Mouse (Mus musculus): ENCODE measurements around the gene Alk.

Gene Alk

GRCm38 (mm10) chr17:72265171-72266022 lies 339.0 kb downstream of the Alk start:
- no peak for DNase-seq (ENCODE audit: low spot score)

GRCm38 (mm10) chr17:72253411-72253810 lies 351.0 kb downstream of the Alk start:
- no peak for DNase-seq (ENCODE audit: low spot score)

- no peak for DNase-seq (ENCODE audit: low spot score)
These were observed 352.9 kb downstream of the Alk start for GRCm38 (mm10) chr17:72251554-72251953.

GRCm38 (mm10) chr17:72250482-72251405 lies 353.7 kb downstream of the Alk start:
- no peak for DNase-seq (ENCODE audit: low spot score)

- no peak for DNase-seq (ENCODE audit: low spot score)
These were observed 362.4 kb downstream of the Alk start for GRCm38 (mm10) chr17:72242036-72242435.

GRCm38 (mm10) chr17:72237315-72237714 lies 367.1 kb downstream of the Alk start:
- DNase-seq (ENCODE audit: low spot score) = no peak

GRCm38 (mm10) chr17:72230891-72231290 lies 373.5 kb downstream of the Alk start:
- no peak for DNase-seq (ENCODE audit: low spot score)

- no peak for DNase-seq (ENCODE audit: low spot score)
These were observed 385.6 kb downstream of the Alk start for GRCm38 (mm10) chr17:72218816-72219215.

GRCm38 (mm10) chr17:72197576-72197975 lies 406.9 kb downstream of the Alk start:
- DNase-seq (ENCODE audit: low spot score) = no peak

- DNase-seq (ENCODE audit: low spot score) = no peak
These were observed 409.3 kb downstream of the Alk start for GRCm38 (mm10) chr17:72194976-72195650.

GRCm38 (mm10) chr17:72190536-72190935 lies 413.9 kb downstream of the Alk start:
- DNase-seq (ENCODE audit: low spot score) = no peak

- no peak for DNase-seq (ENCODE audit: low spot score)
These were observed 417.4 kb downstream of the Alk start for GRCm38 (mm10) chr17:72187026-72187425.

- no peak for DNase-seq (ENCODE audit: low spot score)
These were observed 422.0 kb downstream of the Alk start for GRCm38 (mm10) chr17:72182414-72182813.

- DNase-seq (ENCODE audit: low spot score) = no peak
These were observed 424.2 kb downstream of the Alk start for GRCm38 (mm10) chr17:72180200-72180599.

GRCm38 (mm10) chr17:72179722-72180140 lies 424.7 kb downstream of the Alk start:
- DNase-seq (ENCODE audit: low spot score) = no peak

- no peak for DNase-seq (ENCODE audit: low spot score)
These were observed 430.6 kb downstream of the Alk start for GRCm38 (mm10) chr17:72173778-72174177.

- DNase-seq (ENCODE audit: low spot score) = no peak
These were observed 436.3 kb downstream of the Alk start for GRCm38 (mm10) chr17:72168152-72168551.

- DNase-seq (ENCODE audit: low spot score) = no peak
These were observed 445.5 kb downstream of the Alk start for GRCm38 (mm10) chr17:72158857-72159385.

GRCm38 (mm10) chr17:72157830-72158629 lies 446.4 kb downstream of the Alk start:
- no peak for DNase-seq (ENCODE audit: low spot score)

- no peak for DNase-seq (ENCODE audit: low spot score)
These were observed 451.4 kb downstream of the Alk start for GRCm38 (mm10) chr17:72153038-72153437.

- no peak for DNase-seq (ENCODE audit: low spot score)
These were observed 459.4 kb downstream of the Alk start for GRCm38 (mm10) chr17:72144946-72145598.
